Mouse (Mus musculus) heart, postnatal 4 days (tissue): ENCODE measurements at regions not wholly inside any gene's neighbourhood (a gene's known extent, or its start where the extent isn't known, plus 50 kb on each side); places are given as distances from the start of the nearest gene placed in this dataset.
"Not testable (repeated sequence)": the region's sequence is repeated elsewhere in the genome, so short reads cannot be mapped to it uniquely, and the experiment has no call there.

Experiments
- DNase-seq: peaks from one replicate; pipeline ENCODE4 v3.0.0; 2021

DNA sequence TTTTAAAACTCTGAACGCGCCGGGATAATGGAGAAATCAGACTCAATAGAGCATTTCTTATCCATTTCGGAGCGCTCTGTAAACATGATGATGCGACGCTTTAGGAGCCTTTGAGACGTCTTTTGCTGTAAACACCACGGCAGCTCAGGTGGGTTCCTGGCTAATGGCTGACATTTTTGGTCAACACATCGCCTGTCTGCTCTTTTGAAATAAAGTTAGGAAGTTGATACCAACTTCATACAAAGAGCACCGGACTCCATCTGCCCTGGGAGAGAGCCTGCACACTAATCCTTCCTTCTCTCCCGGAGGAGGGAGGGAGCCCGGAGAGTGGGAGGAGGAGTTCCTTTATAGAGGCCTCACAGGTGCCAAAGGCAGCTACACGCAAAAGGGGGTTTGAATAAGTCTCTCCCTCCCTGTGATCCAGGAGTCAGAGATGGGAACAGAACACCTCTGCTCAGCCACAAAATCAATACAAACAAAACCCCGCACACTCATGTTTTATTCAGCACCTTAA lies 63.8 kb upstream of the Srsf6 start:
- no peak for DNase-seq

DNA sequence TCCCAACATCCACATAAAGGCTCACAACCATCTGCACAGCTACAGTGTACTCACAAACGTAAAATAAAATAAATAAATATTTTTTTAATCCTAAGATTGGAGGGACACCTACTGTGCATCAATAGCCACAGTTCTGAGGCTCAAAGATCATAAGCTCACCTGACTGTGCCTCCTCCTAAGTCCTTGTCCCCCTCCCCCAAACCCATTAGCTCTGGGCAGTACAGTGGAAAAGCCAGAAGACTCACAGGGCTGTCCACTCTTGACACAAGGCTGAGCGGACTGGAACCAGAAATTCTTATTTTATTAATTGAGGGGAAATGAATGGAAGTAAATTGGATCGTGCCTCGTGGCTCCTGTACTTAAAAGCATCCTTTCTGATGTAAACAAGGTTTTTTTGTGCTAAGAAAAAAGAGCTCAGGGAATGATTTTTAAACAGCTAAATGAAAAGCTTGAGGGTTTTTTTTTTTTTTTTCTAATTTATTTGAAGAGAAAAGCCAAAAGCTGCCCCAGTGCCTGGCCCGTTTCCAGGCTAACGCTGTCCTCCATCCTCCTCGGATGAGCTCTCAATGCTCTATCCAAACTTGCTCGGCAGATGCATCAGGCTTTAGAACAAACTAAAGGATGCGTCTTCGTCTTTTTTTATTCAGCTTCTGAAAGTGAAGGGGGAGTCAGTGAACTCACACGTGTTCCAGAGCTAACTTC lies 64.6 kb upstream of the Srsf6 start:
- no peak for DNase-seq

DNA sequence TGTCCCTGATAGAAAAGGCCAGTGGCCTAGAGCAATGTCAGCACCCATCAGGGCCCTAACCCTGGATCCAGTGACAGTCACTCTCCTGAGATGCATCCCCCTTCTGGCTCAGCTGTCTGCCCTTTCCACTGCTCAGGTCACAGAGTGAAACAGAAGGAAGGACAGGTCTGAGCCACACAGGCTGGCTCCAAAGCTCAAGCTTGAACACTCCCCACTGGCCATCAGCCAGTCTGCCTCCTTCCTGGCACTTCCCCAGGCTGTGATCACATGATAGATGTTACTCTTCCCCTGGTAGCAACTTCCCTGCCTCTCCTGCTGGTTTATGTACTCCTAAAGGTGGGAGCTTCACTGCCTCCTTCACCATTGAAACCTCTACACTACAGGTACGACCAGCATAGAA lies 66.8 kb upstream of the Srsf6 start:
- peak; percentile 29 for DNase-seq

GRCm38 (mm10) chr2:162854606-162855005 lies 76.7 kb upstream of the Srsf6 start:
- no peak for DNase-seq

- DNase-seq: peak; percentile 42
Measured at GRCm38 (mm10) chr2:162853576-162853975, 77.8 kb upstream of the Srsf6 start.

GRCm38 (mm10) chr2:162841761-162842160 lies 89.6 kb upstream of the Srsf6 start:
- DNase-seq: not testable (repeated sequence)

GRCm38 (mm10) chr2:162837776-162838175 lies 93.6 kb upstream of the Srsf6 start:
- DNase-seq: no peak

GRCm38 (mm10) chr2:162833741-162834140 lies 97.6 kb upstream of the Srsf6 start:
- DNase-seq: no peak

GRCm38 (mm10) chr2:162818787-162819186 lies 112.5 kb upstream of the Srsf6 start:
- DNase-seq: peak; percentile 46

- DNase-seq: no peak
Measured at GRCm38 (mm10) chr2:162814205-162814604, 117.1 kb upstream of the Srsf6 start.

DNA sequence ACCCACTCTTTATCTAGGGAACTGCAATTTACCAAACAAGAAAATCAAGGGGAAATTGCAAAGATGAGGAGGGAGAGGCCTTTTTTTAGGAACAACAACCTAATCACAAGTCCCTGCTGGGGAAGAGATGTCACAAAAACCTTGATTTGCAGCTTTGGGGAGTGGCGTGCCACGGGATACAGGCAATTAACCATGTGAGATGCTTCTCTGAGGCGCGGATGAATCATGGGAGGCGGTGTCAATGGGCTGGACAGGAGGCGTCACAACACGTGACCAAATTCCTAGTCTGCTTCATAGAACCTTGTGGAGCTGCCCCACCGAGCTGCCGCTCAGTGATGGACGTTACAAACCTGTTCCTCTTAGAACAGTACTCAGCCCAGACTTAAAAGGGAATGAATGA lies 123.6 kb upstream of the Srsf6 start:
- DNase-seq: no peak

DNA sequence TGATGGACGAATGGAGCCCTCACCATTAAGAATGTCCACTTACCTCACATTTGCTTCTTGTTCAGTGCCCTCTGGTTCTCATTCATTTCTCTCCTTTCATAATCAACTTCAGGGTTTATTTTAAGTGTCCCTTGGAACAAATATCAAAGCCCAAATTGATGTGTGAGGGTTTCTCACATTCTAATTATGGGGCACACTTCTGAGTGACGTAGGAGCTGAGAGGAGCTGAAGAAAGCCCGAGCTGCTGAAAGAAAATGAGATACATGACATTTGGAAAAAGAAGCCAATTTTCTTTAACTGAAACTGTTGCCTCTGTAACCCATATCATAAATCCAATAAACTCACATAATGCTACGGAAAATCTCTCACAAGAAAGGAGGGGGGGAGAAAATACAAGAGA lies 134.8 kb upstream of the Srsf6 start:
- no peak for DNase-seq

DNA sequence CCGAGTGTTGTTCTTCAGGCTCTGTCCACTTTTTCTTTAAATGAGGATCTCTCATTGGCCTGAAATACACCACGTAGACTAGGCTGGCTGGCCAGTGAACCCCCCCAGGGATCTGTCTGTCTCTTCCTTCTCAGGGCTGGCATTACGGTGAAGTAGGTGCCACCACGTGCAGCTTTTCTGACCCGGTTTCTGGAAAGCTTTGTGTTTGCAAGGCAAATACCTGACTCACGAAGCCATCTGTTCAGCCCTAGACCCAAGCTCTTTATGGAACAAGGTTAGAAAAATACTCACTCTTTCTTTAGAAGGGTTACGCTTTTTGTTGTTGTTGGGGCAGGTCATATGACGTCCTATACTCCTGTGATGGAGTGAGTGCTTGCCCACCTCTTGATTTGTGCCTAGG lies 133.3 kb upstream of the Ptprt start:
- no peak for DNase-seq

GRCm38 (mm10) chr2:162791374-162792098 lies 130.6 kb upstream of the Ptprt start:
- DNase-seq: peak; percentile 22

GRCm38 (mm10) chr2:162784176-162784813 lies 123.3 kb upstream of the Ptprt start:
- no peak for DNase-seq

DNA sequence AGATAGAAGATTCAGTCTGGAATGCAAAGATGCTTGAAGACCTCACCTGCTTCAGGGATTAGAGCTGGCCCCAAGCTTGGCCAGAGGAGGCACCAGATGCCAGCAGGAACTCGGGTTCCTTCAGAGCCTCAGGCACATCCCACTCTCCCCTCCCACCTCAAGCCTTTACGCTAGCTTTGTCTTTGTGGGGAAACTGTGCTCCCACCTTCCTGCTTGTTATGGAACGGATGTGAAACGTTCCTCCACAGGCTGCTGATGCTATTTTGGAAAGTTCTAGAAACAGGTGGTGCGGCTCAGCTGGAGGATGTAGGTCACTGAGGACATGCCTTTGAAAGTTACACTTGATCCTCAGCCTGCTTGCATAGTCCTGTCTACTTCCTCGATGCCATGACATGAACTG lies 120.7 kb upstream of the Ptprt start:
- no peak for DNase-seq

GRCm38 (mm10) chr2:162776542-162776941 lies 115.6 kb upstream of the Ptprt start:
- no peak for DNase-seq

DNA sequence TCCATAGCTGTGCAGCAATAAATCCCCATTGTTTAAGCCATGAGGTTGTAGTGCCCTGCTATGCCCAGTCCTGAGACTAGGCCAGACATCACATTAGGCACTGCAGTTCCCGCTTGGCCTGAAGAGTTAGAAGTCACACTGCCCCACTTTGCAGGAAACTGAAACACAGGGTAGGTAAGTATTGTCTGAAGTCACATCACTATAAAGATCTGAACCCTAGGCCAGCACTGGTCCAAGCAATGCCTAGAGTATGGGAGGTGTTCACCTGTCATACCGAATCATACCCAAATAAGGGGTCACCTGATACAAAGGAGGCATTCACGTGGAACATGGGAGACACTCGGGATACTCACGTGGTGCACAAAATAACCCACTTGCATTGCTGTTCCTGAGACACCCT lies 111.6 kb upstream of the Ptprt start:
- DNase-seq: no peak

GRCm38 (mm10) chr2:162769711-162770428 lies 108.9 kb upstream of the Ptprt start:
- DNase-seq: no peak

DNA sequence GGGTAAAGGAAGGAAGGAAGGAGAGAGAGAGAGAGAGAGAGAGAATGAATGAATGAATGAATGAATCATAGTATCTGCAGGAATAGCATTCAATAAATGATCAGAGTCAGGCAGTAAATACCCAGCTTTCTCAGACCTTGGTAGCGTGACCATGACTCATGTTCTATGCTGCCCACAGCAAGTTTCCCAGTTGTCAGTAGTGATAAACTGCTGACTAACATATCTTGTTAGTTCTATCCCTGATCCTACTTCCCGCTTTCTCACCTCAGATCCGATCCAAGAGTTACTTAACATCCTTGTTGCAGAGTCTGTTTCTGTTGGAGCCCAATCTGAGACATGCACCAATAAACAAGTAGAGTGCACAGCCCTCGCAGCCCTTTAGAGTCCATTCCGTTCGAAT lies 103.1 kb upstream of the Ptprt start:
- no peak for DNase-seq

- DNase-seq: no peak
Measured at GRCm38 (mm10) chr2:162740523-162740922, 79.6 kb upstream of the Ptprt start.

- no peak for DNase-seq
Measured at GRCm38 (mm10) chr2:162735761-162736160, 74.8 kb upstream of the Ptprt start.

- no peak for DNase-seq
Measured at GRCm38 (mm10) chr2:162734286-162734685, 73.3 kb upstream of the Ptprt start.
